Mouse (Mus musculus) bone marrow, adult 2 months (tissue): ENCODE results near the gene Flnb.

Experiments used
- CTCF ChIP-seq: fragments of 200-500 bp; IDR thresholded peaks from 2 replicates; pipeline ENCODE4 v1.5.1; 2011; ENCODE audit warnings: low read length, control low read depth; ENCODE audit not compliant: control insufficient read depth, insufficient read depth
- POLR2A ChIP-seq: fragments of 200-500 bp; IDR thresholded peaks from 2 replicates; pipeline ENCODE4 v1.6.1; 2011; ENCODE audit warnings: low read depth, mild to moderate bottlenecking, control low read depth, low read length, borderline replicate concordance; ENCODE audit not compliant: control insufficient read depth

DNA sequence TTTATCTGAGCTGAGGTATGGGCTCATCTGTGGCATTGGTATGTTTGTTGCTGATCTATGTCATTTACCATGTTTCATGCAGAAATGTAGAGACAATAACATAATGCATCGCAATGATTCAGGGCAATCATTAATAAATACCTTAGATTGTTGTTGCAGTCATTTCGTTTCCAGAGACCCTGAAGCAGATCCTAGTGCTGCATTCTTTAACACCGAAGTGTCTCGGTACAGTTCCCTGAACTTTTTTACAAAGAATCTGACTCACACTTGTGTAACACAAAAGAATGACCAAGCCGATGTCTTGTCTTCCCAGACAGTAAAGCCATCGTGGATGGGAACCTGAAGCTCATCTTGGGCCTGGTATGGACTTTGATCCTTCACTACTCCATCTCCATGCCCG is 49.5 kb downstream of the Flnb start:
- TF ChIP-seq POLR2A (no peak), CTCF (no peak)
